Mouse (Mus musculus): ENCODE data around the gene Dkkl1. TPM values are rescaled to one million over a fixed set of nuclear protein-coding genes. Genes with fewer than 3 reads are reported as not detected.

The Dkkl1 gene
- 2.1 and 3.3 TPM in 2 replicates for polyA plus RNA-seq (2012; rRNA removed)

GRCm38 (mm10) chr7:45211851-45212251, at the start of gene Dkkl1:
Gene Dkkl1, minus strand, starts transcription at chr7:45212147.

GRCm38 (mm10) chr7:45240633-45241388, 28.9 kb upstream of the Dkkl1 start, which contains the start of gene Slc6a16:
Gene Slc6a16, plus strand, starts transcription at chr7:45241085.

GRCm38 (mm10) chr7:45238723-45239496, 27.0 kb upstream of the Dkkl1 start, which contains the start of gene Cd37:
Gene Cd37, minus strand, starts transcription at chr7:45239115.

GRCm38 (mm10) chr7:45215673-45216441, 3.9 kb upstream of the Dkkl1 start, which contains the start of gene Tead2:
Gene Tead2, plus strand, starts transcription at chr7:45215753.

GRCm38 (mm10) chr7:45204380-45205143, 7.4 kb downstream of the Dkkl1 start, which contains the start of gene Ccdc155:
Gene Ccdc155, minus strand, starts transcription at chr7:45204892.

GRCm38 (mm10) chr7:45180896-45181477, 31.0 kb downstream of the Dkkl1 start, which contains the start of gene Pth2:
Gene Pth2, plus strand, starts transcription at chr7:45180995.

GRCm38 (mm10) chr7:45179469-45179868, 32.5 kb downstream of the Dkkl1 start, which contains the start of gene Gfy:
Gene Gfy, minus strand, starts transcription at chr7:45179569.

GRCm38 (mm10) chr7:45163735-45164490, 48.0 kb downstream of the Dkkl1 start, which contains the start of gene Slc17a7:
Gene Slc17a7, plus strand, starts transcription at chr7:45163949.

Other genes with a start within 250 kb of the Dkkl1 start
- 61.1 and 66.1 TPM in 2 replicates for gene Cpt1c, start 237.3 kb downstream of the Dkkl1 start, polyA plus RNA-seq (2012; rRNA removed)
- gene Prmt1, start 225.6 kb downstream of the Dkkl1 start, polyA plus RNA-seq (2012; rRNA removed), result 364 and 448 TPM in 2 replicates
- gene Irf3, start 214.5 kb downstream of the Dkkl1 start, polyA plus RNA-seq (2012; rRNA removed), result 154 and 158 TPM in 2 replicates
- gene Bcl2l12, start 213.4 kb downstream of the Dkkl1 start, polyA plus RNA-seq (2012; rRNA removed), result 43.3 and 49.2 TPM in 2 replicates
- gene Scaf1, start 195.8 kb downstream of the Dkkl1 start, polyA plus RNA-seq (2012; rRNA removed), result 116 and 132 TPM in 2 replicates
- gene Rras, start 194.2 kb downstream of the Dkkl1 start, polyA plus RNA-seq (2012; rRNA removed), result 161 and 171 TPM in 2 replicates
- gene Prr12, start 159.3 kb downstream of the Dkkl1 start, polyA plus RNA-seq (2012; rRNA removed), result 17.5 and 18.4 TPM in 2 replicates
- 157 and 163 TPM in 2 replicates for gene Nosip, start 149.7 kb downstream of the Dkkl1 start, polyA plus RNA-seq (2012; rRNA removed)
- gene Prrg2, start 149.5 kb downstream of the Dkkl1 start, polyA plus RNA-seq (2012; rRNA removed), result 90.9 and 100 TPM in 2 replicates
- 537 and 545 TPM in 2 replicates for gene Rcn3, start 119.9 kb downstream of the Dkkl1 start, polyA plus RNA-seq (2012; rRNA removed)
- gene Fcgrt, start 108.3 kb downstream of the Dkkl1 start, polyA plus RNA-seq (2012; rRNA removed), result 132 and 135 TPM in 2 replicates
- 173 and 237 TPM in 2 replicates for gene Rps11, start 87.7 kb downstream of the Dkkl1 start, polyA plus RNA-seq (2012; rRNA removed)
- 1,241 and 3,203 TPM in 2 replicates for gene Rpl13a, start 83.4 kb downstream of the Dkkl1 start, polyA plus RNA-seq (2012; rRNA removed)
- gene Gm45713, start 75.9 kb downstream of the Dkkl1 start, polyA plus RNA-seq (2012; rRNA removed), result 1.9 TPM in 1 of 2 replicates, not detected in the other
- 38.5 and 68.0 TPM in 2 replicates for gene Flt3l, start 75.7 kb downstream of the Dkkl1 start, polyA plus RNA-seq (2012; rRNA removed)
- gene Pih1d1, start 57.8 kb downstream of the Dkkl1 start, polyA plus RNA-seq (2012; rRNA removed), result 60.2 and 64.9 TPM in 2 replicates
- gene Aldh16a1, start 57.6 kb downstream of the Dkkl1 start, polyA plus RNA-seq (2012; rRNA removed), result 87.7 and 97.6 TPM in 2 replicates
- gene Slc17a7, start 48.2 kb downstream of the Dkkl1 start, polyA plus RNA-seq (2012; rRNA removed), result 0.17 and 0.20 TPM in 2 replicates
- not detected in 2 replicates for gene Gfy, start 32.6 kb downstream of the Dkkl1 start, polyA plus RNA-seq (2012; rRNA removed)
- not detected in 2 replicates for gene Pth2, start 31.2 kb downstream of the Dkkl1 start, polyA plus RNA-seq (2012; rRNA removed)
- 3.1 and 4.1 TPM in 2 replicates for gene Ccdc155, start 7.3 kb downstream of the Dkkl1 start, polyA plus RNA-seq (2012; rRNA removed)
- 119 and 183 TPM in 2 replicates for gene Tead2, start 3.6 kb upstream of the Dkkl1 start, polyA plus RNA-seq (2012; rRNA removed)
- gene Cd37, start 27.0 kb upstream of the Dkkl1 start, polyA plus RNA-seq (2012; rRNA removed), result 13.2 and 14.5 TPM in 2 replicates
- 0.15 and 0.40 TPM in 2 replicates for gene Slc6a16, start 28.9 kb upstream of the Dkkl1 start, polyA plus RNA-seq (2012; rRNA removed)
- 0.24 TPM in 1 of 2 replicates, not detected in the other for gene Slc6a21, start 65.4 kb upstream of the Dkkl1 start, polyA plus RNA-seq (2012; rRNA removed)
- 58.6 and 62.0 TPM in 2 replicates for gene Trpm4, start 121.6 kb upstream of the Dkkl1 start, polyA plus RNA-seq (2012; rRNA removed)
- gene Hrc, start 123.1 kb upstream of the Dkkl1 start, polyA plus RNA-seq (2012; rRNA removed), result 0.46 and 0.51 TPM in 2 replicates
- 11.9 and 12.1 TPM in 2 replicates for gene Ppfia3, start 154.9 kb upstream of the Dkkl1 start, polyA plus RNA-seq (2012; rRNA removed)
- 43.0 and 49.1 TPM in 2 replicates for gene Lin7b, start 158.4 kb upstream of the Dkkl1 start, polyA plus RNA-seq (2012; rRNA removed)
- gene Snrnp70, start 183.6 kb upstream of the Dkkl1 start, polyA plus RNA-seq (2012; rRNA removed), result 271 and 341 TPM in 2 replicates
- 0.28 and 0.36 TPM in 2 replicates for gene Kcna7, start 193.5 kb upstream of the Dkkl1 start, polyA plus RNA-seq (2012; rRNA removed)
- 3.7 and 3.9 TPM in 2 replicates for gene Ntf5, start 201.5 kb upstream of the Dkkl1 start, polyA plus RNA-seq (2012; rRNA removed)
- gene Lhb, start 208.7 kb upstream of the Dkkl1 start, polyA plus RNA-seq (2012; rRNA removed), result 30.6 and 32.8 TPM in 2 replicates
- 61.3 and 69.1 TPM in 2 replicates for gene Gys1, start 222.7 kb upstream of the Dkkl1 start, polyA plus RNA-seq (2012; rRNA removed)
- gene Ruvbl2, start 225.9 kb upstream of the Dkkl1 start, polyA plus RNA-seq (2012; rRNA removed), result 136 and 158 TPM in 2 replicates
- gene Ftl1, start 247.7 kb upstream of the Dkkl1 start, polyA plus RNA-seq (2012; rRNA removed), result 3,494 and 4,463 TPM in 2 replicates

Measured in ovary, adult 2 months (tissue).